Mouse (Mus musculus) telencephalon, adult 2 months (tissue): Measurements from ENCODE around the gene Luc7l2.

Experiments
- DNase-seq: peaks from one replicate; pipeline ENCODE4 v3.0.0-alpha.2; 2011; ENCODE audit warnings: low read depth, low spot score

Luc7l2 gene

DNA sequence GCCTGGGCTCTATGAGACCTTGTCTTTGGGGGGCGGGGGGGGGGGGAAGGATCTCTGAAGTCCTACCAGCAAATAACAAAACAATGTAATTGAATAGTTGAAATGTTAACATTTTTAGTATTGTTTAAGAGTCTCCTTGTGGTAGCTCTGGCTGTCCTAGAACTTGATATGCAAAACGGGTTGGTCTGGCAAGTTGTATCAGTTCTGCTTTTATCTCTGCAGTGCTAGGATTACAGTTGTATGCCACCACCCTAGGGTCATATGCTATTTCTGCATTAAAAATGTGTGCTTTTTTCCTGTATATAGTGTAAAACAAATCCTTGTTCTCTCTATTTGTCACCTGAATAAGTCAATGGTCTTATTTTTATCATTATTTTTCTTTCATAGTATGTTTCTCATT, 25.0 kb downstream of the Luc7l2 start:
- no peak for DNase-seq

DNA sequence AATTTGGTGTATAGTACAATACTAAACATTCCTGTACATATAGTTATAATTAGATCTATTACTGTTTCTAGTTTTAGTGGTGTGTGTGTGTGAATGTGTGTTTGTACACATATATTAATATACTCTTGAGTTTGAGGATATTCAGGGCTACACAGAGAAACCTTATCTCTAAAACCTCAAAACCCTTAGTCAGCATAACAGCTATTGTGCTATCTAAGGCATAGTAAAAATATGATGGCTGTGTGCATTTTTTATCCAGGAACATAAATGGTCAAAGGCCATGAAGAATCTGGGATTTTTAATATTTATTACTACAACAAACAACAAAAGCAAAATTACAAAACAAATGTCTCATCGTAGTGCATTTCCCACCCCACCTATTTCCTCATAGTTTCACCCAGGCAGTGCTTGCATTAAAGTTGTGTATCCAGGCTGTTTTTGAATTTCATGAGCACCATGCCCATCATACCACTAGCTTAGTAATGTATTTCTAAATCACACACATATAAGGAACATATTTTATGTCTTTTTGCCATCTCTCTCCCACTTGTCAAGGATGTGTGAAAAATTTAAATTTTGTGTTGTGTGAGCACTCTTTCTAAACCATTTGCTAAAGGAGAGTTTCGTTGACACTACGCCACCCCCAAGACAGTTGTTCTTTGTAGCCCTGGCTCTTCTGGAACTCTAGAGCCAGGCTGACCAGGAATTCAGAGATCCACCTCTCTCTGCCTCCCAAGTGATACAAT, 29.2 kb downstream of the Luc7l2 start:
- DNase-seq, result peak; percentile 19

DNA sequence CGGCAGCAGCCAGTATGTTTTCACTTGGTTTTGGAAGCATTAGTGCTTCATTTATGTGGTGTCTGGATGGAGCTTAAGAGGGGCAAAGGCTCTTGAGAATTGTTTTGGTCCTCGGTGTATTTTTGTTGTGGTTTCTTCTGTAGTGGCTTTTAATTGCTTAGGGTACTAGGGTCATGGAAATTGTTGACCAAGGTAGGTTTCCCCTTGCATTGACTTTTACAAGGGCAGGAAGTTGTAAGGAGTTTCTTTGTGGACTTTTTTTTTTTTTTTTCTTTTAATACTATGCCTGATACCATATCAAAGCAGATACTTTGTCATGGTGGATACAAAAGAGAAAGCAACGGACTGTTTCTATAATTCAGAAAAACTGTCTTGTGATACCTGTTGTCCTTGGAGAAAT, 30.6 kb downstream of the Luc7l2 start:
- no peak for DNase-seq

GRCm38 (mm10) chr6:38597481-38597880, 46.3 kb downstream of the Luc7l2 start:
- DNase-seq, result no peak

GRCm38 (mm10) chr6:38609892-38610291, 58.8 kb downstream of the Luc7l2 start:
- DNase-seq, result no peak

DNA sequence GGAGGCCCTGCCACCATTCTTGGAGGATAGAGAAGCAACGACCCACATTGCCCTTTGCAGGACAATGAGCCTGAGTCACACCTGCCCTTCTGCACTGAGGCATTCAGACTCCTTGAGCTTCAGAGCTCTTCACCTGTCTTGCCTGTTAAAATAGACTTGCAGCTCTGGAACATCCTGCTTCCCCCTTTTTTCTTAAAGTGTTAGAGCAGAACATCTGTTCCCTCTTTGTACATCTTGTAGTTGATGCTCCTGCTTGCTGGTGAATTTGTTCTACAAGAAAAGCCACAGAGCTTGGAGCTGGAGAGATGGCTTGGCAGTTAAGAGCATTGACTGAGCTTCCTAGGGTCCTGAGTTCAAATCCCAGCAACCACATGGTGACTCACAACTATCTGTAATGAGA, 71.3 kb downstream of the Luc7l2 start:
- DNase-seq, result peak; percentile 49

GRCm38 (mm10) chr6:38623457-38623856, 72.3 kb downstream of the Luc7l2 start:
- DNase-seq, result no peak

DNA sequence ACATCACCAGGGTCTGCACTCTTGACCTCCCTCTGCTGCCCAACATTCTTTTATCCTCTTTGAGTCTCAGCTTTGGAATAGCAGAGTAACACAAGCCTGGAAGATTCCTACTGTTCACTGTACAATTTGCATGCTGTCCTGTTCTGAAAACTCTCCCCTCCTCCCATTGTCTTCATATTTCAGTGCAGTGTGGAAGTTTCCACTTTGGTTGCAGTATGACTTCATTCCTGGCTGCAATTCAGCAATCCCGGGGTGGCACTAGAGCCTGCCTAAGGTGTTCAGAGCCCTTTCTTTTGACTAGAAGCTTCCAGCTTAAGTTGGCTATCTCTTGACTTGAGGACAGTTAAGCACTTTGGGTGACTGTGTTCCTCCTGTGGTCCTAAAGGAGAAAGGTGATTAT, 73.3 kb downstream of the Luc7l2 start:
- DNase-seq, result peak; percentile 60

DNA sequence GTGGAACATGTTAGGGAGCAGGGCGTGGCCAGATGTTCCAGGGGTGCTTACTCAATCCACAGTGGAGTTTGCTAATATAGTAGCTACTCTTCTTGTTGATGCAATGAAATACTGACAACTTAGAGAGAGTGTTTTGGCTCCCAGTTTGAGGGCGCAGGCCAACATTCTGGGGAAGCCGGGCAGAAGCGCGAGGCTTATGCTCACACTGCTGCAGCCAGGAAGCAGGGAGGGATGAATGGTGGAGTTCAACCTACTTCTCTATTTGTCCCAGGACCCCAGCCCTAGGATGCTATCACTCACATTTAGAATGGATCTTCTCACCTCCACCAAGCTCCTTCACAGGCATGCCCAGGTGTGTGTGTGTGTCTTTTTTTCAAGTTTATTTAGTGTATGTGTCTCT, 75.0 kb downstream of the Luc7l2 start:
- no peak for DNase-seq

- DNase-seq, result no peak
Observed at GRCm38 (mm10) chr6:38627081-38627480, 75.9 kb downstream of the Luc7l2 start.

DNA sequence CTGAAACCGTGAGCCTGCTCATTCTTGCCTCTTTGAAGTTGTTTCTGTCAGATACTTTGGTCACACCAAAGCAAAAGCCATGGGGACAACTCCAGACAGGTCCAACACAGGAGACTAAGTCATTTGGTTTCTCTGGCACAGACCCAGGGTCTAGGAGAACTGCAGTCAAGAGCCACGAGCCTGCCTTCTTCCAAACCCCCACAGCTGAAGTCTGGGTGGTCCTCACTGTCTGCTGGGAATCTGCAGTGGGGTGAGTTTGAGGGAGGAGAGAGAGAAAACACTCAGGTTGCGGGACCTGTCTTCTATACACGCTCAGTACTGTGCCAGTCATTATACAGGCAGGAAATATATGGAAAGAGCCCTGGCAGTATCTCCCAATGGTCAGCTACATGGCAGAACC, 76.4 kb downstream of the Luc7l2 start:
- DNase-seq, result no peak

- no peak for DNase-seq
Observed at GRCm38 (mm10) chr6:38629556-38629955, 78.4 kb downstream of the Luc7l2 start.

GRCm38 (mm10) chr6:38632826-38633225, 81.7 kb downstream of the Luc7l2 start:
- DNase-seq, result no peak

DNA sequence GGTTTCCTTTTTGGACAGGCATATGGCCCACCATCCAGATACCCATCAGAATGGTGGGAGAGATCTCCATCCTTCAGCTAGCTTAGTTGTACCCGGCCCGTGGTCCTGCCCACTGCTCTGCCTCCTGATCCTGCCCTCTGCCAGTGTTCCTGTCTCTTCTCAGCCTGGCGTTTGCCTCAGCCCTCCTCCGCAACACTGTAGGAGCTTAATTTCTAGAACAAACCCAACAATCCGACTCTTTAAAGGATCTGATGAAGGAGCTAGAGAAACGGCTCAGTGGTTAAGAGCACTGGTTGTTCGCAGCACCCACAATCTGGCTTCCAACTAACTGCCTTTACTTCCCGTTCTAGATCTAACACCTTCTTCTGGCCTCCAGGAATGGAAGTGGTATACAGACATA, 83.3 kb downstream of the Luc7l2 start:
- DNase-seq, result no peak

- no peak for DNase-seq
Observed at GRCm38 (mm10) chr6:38635941-38636851, 85.1 kb downstream of the Luc7l2 start.

GRCm38 (mm10) chr6:38636852-38637618, 85.9 kb downstream of the Luc7l2 start, which contains the start of gene Klrg2:
Gene Klrg2, minus strand, starts transcription at chr6:38637242.
- no peak for DNase-seq

- no peak for DNase-seq
Observed at GRCm38 (mm10) chr6:38640401-38640800, 89.3 kb downstream of the Luc7l2 start.

GRCm38 (mm10) chr6:38641228-38641627, 90.1 kb downstream of the Luc7l2 start:
- no peak for DNase-seq

GRCm38 (mm10) chr6:38641645-38642044, 90.5 kb downstream of the Luc7l2 start:
- DNase-seq, result no peak

DNA sequence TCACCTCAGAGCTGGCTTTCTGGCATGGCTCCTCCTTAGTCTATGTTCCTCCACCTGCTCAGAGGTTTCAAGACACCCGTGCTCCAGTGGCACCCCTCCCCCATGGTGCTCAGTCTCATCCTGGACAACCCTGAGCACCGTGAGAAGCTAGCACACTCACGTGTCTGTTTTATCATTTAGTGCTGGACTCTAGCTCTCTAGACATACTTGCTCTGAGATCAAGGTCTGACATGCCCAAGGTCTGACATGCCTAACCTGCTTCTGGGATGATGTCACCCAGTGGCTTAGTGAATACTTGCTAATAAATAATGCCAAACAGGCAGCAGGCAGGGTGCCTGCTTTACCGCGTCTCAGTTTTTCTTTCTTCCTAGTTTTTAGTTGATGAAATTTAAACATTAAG, 91.5 kb downstream of the Luc7l2 start:
- no peak for DNase-seq

GRCm38 (mm10) chr6:38643039-38643438, 91.9 kb downstream of the Luc7l2 start:
- no peak for DNase-seq

- DNase-seq, result no peak
Observed at GRCm38 (mm10) chr6:38649545-38649944, 98.4 kb downstream of the Luc7l2 start.
